Mouse (Mus musculus): ENCODE measurements around the gene Plb1.

DNA sequence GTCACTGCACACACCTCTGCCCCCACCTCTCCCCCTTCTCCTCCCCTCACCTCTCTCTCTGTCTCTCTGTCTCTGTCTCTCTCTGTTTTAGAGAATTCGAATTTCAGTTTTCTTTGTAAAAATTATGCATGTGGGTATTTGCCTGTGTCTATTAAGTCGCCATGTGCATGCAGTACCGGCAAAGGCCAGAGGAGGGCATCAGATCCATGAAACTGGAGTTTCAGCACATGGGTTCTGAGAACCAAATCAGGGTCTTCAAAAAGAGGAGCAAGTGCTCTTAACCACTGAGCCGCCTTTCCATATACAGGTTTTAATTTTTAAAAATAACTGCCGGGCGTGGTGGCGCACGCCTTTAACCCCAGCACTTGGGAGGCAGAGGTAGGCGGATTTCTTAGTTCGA is 17.0 kb upstream of the Plb1 start:
- no peak for TF ChIP-seq HCFC1 (IDR thresholded peaks at IDR 0.05; ENCODE audit: borderline replicate concordance, insufficient read depth, low read length)
- no peak for TF ChIP-seq MAFK (IDR thresholded peaks at IDR 0.05; ENCODE audit: insufficient read depth, low read depth, low read length)
- no peak for TF ChIP-seq CHD2 (IDR thresholded peaks at IDR 0.05; ENCODE audit: low read depth, low read length)

Measured in ES-E14 (cell line).